Mouse (Mus musculus) midbrain, embryonic 14.5 days (tissue): ENCODE measurements around the gene Ippk. TPM values are rescaled to one million over a fixed set of nuclear protein-coding genes. Genes with fewer than 3 reads are reported as not detected.

Experiments used
- ATAC-seq: fragments of 200-750 bp; cut with Nextera tagmentation; 2 replicates; pipeline ENCODE4 v1.8.0; 2017; ENCODE audit warnings: moderate number of reproducible peaks, moderate library complexity; ENCODE audit not compliant: low FRiP score, low TSS enrichment
- DNase-seq: peaks from one replicate; pipeline ENCODE4 v3.0.0-alpha.2; 2015
- H3K27ac ChIP-seq: fragments of 300-500 bp; sonication (generic); replicated peaks from 2 replicates; pipeline ENCODE4 v1.5.1; 2014; ENCODE audit warnings: mild to moderate bottlenecking, low read depth, low read length, moderate library complexity
- H3K27me3 ChIP-seq: fragments of 300-500 bp; sonication (generic); 2 replicates; pipeline ENCODE4 v1.6.1; 2014; ENCODE audit warnings: low read length, control low read depth, mixed read lengths; ENCODE audit not compliant: control insufficient read depth, insufficient read depth
- H3K36me3 ChIP-seq: fragments of 300-500 bp; sonication (generic); 2 replicates; pipeline ENCODE4 v1.6.1; 2014; ENCODE audit warnings: low read length, control low read depth; ENCODE audit not compliant: control insufficient read depth, insufficient read depth
- H3K4me1 ChIP-seq: fragments of 300-500 bp; sonication (generic); 2 replicates; pipeline ENCODE4 v1.6.1; 2014; ENCODE audit warnings: mild to moderate bottlenecking, antibody characterized with exemption, low read length, control low read depth; ENCODE audit not compliant: control insufficient read depth, insufficient read depth
- H3K4me2 ChIP-seq: fragments of 300-500 bp; sonication (generic); 2 replicates; pipeline ENCODE4 v1.6.1; 2014; ENCODE audit warnings: mild to moderate bottlenecking, low read length, moderate library complexity
- H3K4me3 ChIP-seq: fragments of 300-500 bp; sonication (generic); replicated peaks from 2 replicates; pipeline ENCODE4 v1.5.1; 2014; ENCODE audit warnings: low read depth, low read length
- H3K9ac ChIP-seq: fragments of 300-500 bp; sonication (generic); replicated peaks from 2 replicates; pipeline ENCODE4 v1.6.1; 2014; ENCODE audit warnings: mild to moderate bottlenecking, low read length, moderate library complexity
- H3K9me3 ChIP-seq: fragments of 300-500 bp; sonication (generic); 2 replicates; pipeline ENCODE4 v1.6.1; 2016; ENCODE audit warnings: low read length, control low read depth, mixed read lengths; ENCODE audit not compliant: control insufficient read depth
- WGBS: fragments of 180-500 bp; shearing (Covaris S2); extraction: QIAGEN DNeasy Blood & Tissue Kit; methylation state at CpG from one replicate; pipeline ENCODE4 v1.1.7; 2014; 5-methylcytosine and 5-hydroxymethylcytosine counted together
- polyA plus RNA-seq: library from polyadenylated mRNA; unstranded; fragments of >200 nt; fragmentation: Nextera tagmentation; extraction: Ambion mirVana; gene quantifications from 2 replicates; pipeline ENCODE4 v1.2.1, GENCODE M21; 2014

The Ippk gene
- polyA plus RNA-seq, 1 experiment from 2014 or later = 15.7 TPM

DNA sequence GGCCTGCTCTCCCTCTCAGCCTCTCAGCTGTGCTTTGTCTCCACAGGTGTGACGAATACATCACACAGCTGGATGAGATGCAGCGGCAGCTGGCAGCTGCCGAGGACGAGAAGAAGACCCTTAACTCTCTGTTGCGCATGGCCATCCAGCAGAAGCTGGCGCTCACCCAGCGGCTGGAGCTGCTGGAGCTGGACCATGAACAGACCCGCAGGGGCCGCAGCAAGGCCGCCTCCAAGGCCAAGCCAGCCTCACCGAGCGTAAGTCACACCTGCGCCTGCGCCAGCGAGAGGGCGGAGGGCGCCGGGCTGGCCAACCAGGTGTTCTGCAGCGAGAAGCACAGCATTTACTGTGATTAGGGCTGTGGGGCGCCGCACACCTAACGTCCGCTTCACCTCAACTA is 38.1 kb upstream of the Ippk start:
- Histone ChIP-seq H3K36me3 (peaks cover 86% of the 10 kb centered on the region), H3K4me2 (no peak overlapping the region), H3K9me3 (no peaks in the 10 kb centered on the region), H3K4me1 (no peaks in the 10 kb centered on the region), H3K27me3 (no peaks in the 10 kb centered on the region), H3K27ac (no peak overlapping the region), H3K4me3 (no peak overlapping the region), H3K9ac (no peak overlapping the region)
- no peak for DNase-seq
- 95% methylated on average over 23 of the region's 23 CpGs for WGBS
- ATAC-seq = no peak

DNA sequence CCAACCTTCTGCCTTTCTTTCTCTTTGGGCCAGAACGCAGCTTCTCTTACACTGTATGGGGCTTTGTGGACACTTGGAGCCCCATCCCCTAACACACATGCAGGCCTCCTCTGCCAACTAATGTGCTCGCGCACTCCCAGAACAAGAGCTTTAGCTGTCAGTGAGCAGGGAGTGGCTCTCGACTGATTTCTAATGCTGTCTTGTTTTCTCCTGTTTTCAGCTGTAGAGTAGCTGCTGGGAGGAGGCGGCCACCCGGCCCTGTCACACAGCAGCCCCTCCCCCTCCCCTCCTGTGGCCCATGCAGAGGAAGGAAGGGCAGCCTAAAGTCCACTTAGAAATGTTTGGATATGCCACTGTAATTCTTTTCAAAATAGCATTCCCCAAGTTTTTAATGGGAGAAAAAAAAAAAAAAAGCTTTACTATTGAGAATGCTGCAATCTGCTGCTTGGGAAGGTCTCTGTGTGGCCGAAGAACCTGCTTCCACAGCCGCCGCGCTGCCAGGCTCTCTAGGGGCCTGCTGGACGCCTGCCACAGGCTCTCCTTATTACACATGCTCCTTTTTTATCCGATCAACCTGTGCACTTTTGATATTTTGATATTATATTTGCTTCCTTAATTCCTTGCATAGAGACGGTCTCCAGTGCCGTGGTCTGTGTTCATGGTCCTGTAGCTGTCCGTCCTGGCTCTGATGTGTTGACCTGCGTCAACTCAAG is 36.1 kb upstream of the Ippk start:
- Histone ChIP-seq H3K9ac (no peak overlapping the region), H3K27me3 (no peaks in the 10 kb centered on the region), H3K4me3 (no peak overlapping the region), H3K36me3 (peaks cover 69% of the 10 kb centered on the region), H3K4me2 (no peak overlapping the region), H3K4me1 (no peaks in the 10 kb centered on the region), H3K27ac (no peak overlapping the region), H3K9me3 (no peaks in the 10 kb centered on the region)
- WGBS = 86% methylated on average over 16 of the region's 16 CpGs
- DNase-seq (no peak), ATAC-seq (no peak)

GRCm38 (mm10) chr13:49391374-49391773 is 29.7 kb upstream of the Ippk start:
- WGBS = 95% methylated on average over 2 of the region's 2 CpGs
- DNase-seq (peak; percentile 7), ATAC-seq (no peak)
- no peaks in the 10 kb centered on the region for H3K27me3 ChIP-seq
- no peaks in the 10 kb centered on the region for H3K4me1 ChIP-seq
- H3K4me2 ChIP-seq = no peak overlapping the region
- peaks cover 10% of the 10 kb centered on the region for H3K36me3 ChIP-seq
- H3K4me3 ChIP-seq = no peak overlapping the region
- H3K9me3 ChIP-seq = peaks cover 5% of the 10 kb centered on the region
- no peak overlapping the region for H3K27ac ChIP-seq
- H3K9ac ChIP-seq = no peak overlapping the region

DNA sequence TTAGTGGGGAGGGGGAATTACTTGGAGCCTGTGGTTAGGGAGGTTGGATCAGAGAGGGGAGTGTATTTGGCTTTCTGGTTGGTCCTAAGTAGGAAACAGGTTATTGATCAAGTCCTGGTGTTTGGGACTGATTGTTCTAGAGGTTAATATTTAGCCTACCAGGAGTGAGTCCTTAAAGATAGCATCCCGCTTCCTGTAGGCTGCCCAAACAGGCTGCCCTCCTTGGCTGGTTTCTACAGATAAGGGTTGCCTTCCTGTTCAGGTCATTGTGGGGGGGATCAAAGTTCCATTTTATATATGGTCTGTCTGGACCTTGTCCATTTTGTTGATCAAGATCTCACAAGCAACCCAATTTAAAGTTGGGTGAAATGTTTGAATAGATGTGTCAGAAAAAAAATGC is 27.5 kb upstream of the Ippk start:
- Histone ChIP-seq H3K9ac (no peak overlapping the region), H3K27me3 (no peaks in the 10 kb centered on the region), H3K9me3 (peaks cover 5% of the 10 kb centered on the region), H3K4me1 (no peaks in the 10 kb centered on the region), H3K4me2 (no peak overlapping the region), H3K36me3 (0 out of 2 replicates have a peak, but pooled peaks cover 3% of the 10 kb centered on the region), H3K4me3 (no peak overlapping the region), H3K27ac (no peak overlapping the region)
- no peak for DNase-seq
- 95% methylated on average over 1 of the region's 1 CpGs for WGBS
- ATAC-seq = no peak

- no peak overlapping the region for H3K27ac ChIP-seq
- H3K9me3 ChIP-seq = peaks cover 5% of the 10 kb centered on the region
- ATAC-seq = no peak
- H3K4me1 ChIP-seq = no peaks in the 10 kb centered on the region
- no peak overlapping the region for H3K4me2 ChIP-seq
- DNase-seq = no peak
- WGBS = 88% methylated on average over 3 of the region's 3 CpGs
- H3K4me3 ChIP-seq = no peak overlapping the region
- H3K9ac ChIP-seq = no peak overlapping the region
- H3K27me3 ChIP-seq = no peaks in the 10 kb centered on the region
- H3K36me3 ChIP-seq = no peaks in the 10 kb centered on the region
Observed at GRCm38 (mm10) chr13:49394886-49395447, 26.1 kb upstream of the Ippk start.

DNA sequence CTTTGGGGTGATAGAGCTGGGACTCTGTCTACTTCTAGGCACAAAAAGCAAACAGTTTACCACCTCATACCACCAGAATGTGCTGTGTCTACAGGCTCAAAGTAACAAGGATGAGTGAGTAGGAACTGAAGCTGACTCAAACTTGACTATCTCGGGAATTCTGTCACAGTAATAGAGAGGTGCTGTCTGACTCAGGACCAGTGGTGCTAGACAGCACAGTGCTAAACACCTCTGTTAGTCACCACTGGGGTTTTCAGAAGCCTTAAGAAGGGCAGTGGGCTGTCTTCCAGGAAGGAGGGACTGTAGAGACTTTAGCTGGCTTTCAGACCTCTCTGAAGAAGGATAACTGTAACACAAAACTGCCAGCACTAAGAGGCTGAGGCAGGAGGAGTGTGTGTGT is 24.3 kb upstream of the Ippk start:
- H3K9me3 ChIP-seq = no peaks in the 10 kb centered on the region
- DNase-seq = no peak
- no peak for ATAC-seq
- H3K4me3 ChIP-seq = no peak overlapping the region
- no peak overlapping the region for H3K4me2 ChIP-seq
- no peaks in the 10 kb centered on the region for H3K4me1 ChIP-seq
- WGBS = 83% methylated on average over 1 of the region's 1 CpGs
- H3K27me3 ChIP-seq = no peaks in the 10 kb centered on the region
- H3K36me3 ChIP-seq = no peaks in the 10 kb centered on the region
- no peak overlapping the region for H3K27ac ChIP-seq
- H3K9ac ChIP-seq = no peak overlapping the region

DNA sequence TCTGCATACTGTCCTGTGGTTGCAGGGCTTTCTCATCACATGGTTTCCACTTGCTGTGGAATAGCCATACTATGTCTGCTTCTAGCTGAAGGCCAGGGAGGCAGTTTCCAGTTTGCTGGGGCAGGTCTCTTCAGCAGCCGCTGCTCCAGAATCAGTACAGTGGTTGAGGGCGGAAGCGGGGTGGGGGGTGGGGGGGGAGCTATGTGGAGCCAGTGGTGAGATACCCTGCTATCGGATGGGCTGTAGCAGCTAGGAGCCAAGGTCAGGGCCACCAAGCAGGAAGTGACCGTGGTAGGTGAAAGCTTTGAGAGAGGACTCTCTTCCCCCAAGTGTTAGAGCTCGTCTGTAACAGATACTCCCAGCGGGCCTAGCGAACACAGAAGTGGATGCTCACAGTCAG is 22.9 kb upstream of the Ippk start:
- ATAC-seq (no peak), DNase-seq (no peak)
- Histone ChIP-seq H3K4me2 (no peak overlapping the region), H3K27ac (no peak overlapping the region), H3K36me3 (no peaks in the 10 kb centered on the region), H3K27me3 (no peaks in the 10 kb centered on the region), H3K4me3 (no peak overlapping the region), H3K9me3 (no peaks in the 10 kb centered on the region), H3K9ac (no peak overlapping the region), H3K4me1 (no peaks in the 10 kb centered on the region)
- 94% methylated on average over 8 of the region's 8 CpGs for WGBS

DNA sequence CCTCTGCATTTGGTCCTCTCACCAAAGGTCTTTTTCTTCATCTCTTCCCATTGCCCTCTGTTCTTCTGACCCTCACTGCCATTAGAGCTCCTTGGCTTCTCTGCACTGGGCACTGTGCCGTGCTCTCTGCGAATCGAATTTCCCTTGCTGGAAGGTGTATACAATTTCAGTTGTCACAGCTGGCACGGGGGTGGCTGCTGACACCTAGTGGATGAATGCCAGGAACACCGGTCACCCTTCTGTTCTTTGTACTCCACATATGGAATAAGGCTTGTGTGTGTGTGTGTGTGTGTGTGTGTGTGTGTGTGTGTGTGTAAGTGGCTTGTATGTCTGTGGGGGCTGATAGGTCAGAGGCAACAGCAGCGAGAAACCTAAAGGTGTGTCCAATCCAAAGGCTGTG is 20.9 kb upstream of the Ippk start:
- Histone ChIP-seq H3K4me2 (no peak overlapping the region), H3K4me1 (no peaks in the 10 kb centered on the region), H3K9ac (no peak overlapping the region), H3K27me3 (no peaks in the 10 kb centered on the region), H3K27ac (no peak overlapping the region), H3K9me3 (no peaks in the 10 kb centered on the region), H3K4me3 (no peak overlapping the region), H3K36me3 (no peaks in the 10 kb centered on the region)
- DNase-seq (peak; percentile 77), ATAC-seq (no peak)
- WGBS = 76% methylated on average over 6 of the region's 6 CpGs

- WGBS = 77% methylated on average over 2 of the region's 2 CpGs
- Histone ChIP-seq H3K36me3 (no peaks in the 10 kb centered on the region), H3K4me1 (no peaks in the 10 kb centered on the region), H3K27ac (no peak overlapping the region), H3K9me3 (no peaks in the 10 kb centered on the region), H3K9ac (no peak overlapping the region), H3K27me3 (no peaks in the 10 kb centered on the region), H3K4me3 (no peak overlapping the region), H3K4me2 (no peak overlapping the region)
- ATAC-seq (no peak), DNase-seq (no peak)
Observed at GRCm38 (mm10) chr13:49402628-49403027, 18.4 kb upstream of the Ippk start.
